In the genomic region with DNA sequence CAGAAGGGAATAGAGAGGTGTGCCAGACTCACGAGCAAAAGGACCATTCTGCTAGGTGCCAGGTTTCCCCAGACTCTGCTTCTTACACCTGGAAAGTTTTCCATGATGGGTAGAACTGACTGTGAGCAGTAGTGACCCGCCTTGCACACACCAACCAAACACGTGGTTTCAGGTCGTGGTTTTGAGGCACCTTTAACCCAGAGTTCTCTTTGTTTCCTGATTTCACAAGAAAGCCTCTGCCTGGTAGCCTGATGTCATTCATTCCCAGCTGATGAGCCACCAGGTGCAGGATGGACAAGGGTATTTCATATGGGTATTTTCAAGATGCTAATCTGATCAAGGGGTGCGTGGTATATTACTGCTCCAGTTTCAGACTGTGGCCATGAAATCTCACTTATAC, we compare ENCODE assay signal across 22 mouse cellular contexts. TPM values are rescaled to one million over a fixed set of nuclear protein-coding genes. Genes with fewer than 3 reads are reported as not detected.
A peak's percentile ranks its signal among the peaks of the same experiment; 100 is the strongest.
DNase-seq lines count a peak whose midpoint lies in the region; ATAC-seq lines count a peak whose summit lies in the region.
"Had no signal": no experiment of that assay in that cellular context is flagged by ENCODE, and none has a peak within 500 bp of the region (broad histone marks: within the 10 kb centered on the region; RNA-seq: fewer than 3 reads in every experiment).

No protein-coding gene starts in this region.

- ATAC-seq in liver, embryonic 12.5 days = no peak
- ATAC-seq in megakaryocyte progenitor cell, adult 5-6 weeks (replicated peaks; ENCODE audit: poor library complexity) = 0 out of 2 replicates have a peak, but pooled peaks have one; percentile 31
- ATAC-seq in cerebellum, adult (ENCODE audit: insufficient number of reproducible peaks, low FRiP score, low TSS enrichment) = no peak
- ATAC-seq: forebrain, embryonic 15.5 days; lung, postnatal 0 days; midbrain, embryonic 13.5 days had no signal

- 0 out of 2 replicates have a peak overlapping the region, but pooled peaks have one; percentile 6 for H3K27ac ChIP-seq in liver, embryonic 12.5 days
- H3K27ac ChIP-seq: embryonic facial prominence, embryonic 12.5 days; forebrain, embryonic 15.5 days; hindbrain, embryonic 14.5 days; kidney, postnatal 0 days; midbrain, embryonic 13.5 days; neural tube, embryonic 15.5 days had no signal

- H3K4me2 ChIP-seq in liver, embryonic 12.5 days = no peak overlapping the region
- H3K4me2 ChIP-seq: embryonic facial prominence, embryonic 12.5 days; forebrain, embryonic 15.5 days; hindbrain, embryonic 14.5 days; midbrain, embryonic 13.5 days; neural tube, embryonic 15.5 days had no signal

- H3K9ac ChIP-seq in liver, embryonic 12.5 days = no peak overlapping the region
- H3K9ac ChIP-seq: embryonic facial prominence, embryonic 12.5 days; forebrain, embryonic 15.5 days; hindbrain, embryonic 14.5 days; midbrain, embryonic 13.5 days; neural tube, embryonic 15.5 days had no signal

- peaks cover 48% of the 10 kb centered on the region for H3K4me1 ChIP-seq in liver, embryonic 12.5 days
- H3K4me1 ChIP-seq: neural tube, embryonic 15.5 days had no signal

- H3K9me3 ChIP-seq in liver, embryonic 12.5 days (replicated peaks) = no peaks in the 10 kb centered on the region
- H3K9me3 ChIP-seq: embryonic facial prominence, embryonic 12.5 days; forebrain, embryonic 15.5 days; midbrain, embryonic 13.5 days; neural tube, embryonic 15.5 days had no signal

- H3K36me3 ChIP-seq in liver, embryonic 12.5 days = no peaks in the 10 kb centered on the region
- H3K36me3 ChIP-seq: embryonic facial prominence, embryonic 12.5 days; forebrain, embryonic 15.5 days; midbrain, embryonic 13.5 days; neural tube, embryonic 15.5 days had no signal

- no peak for DNase-seq in liver
- peak; percentile 27 for DNase-seq in CD4-positive, CD25-positive, alpha-beta regulatory T cell, adult 2 months (ENCODE audit: low read depth, low spot score)
- DNase-seq in induced T-regulatory cell, adult 2 months (ENCODE audit: low read depth) = peak; percentile 66
- DNase-seq in left cerebral cortex, adult 11 months (ENCODE audit: low spot score) = no peak
- no peak for DNase-seq in testis, postnatal 10 days (ENCODE audit: low spot score)
- DNase-seq: adrenal gland, adult 8-10 months; heart, adult 11 months; heart, postnatal 36 days; kidney, adult 11 months; layer of hippocampus, postnatal 36 days; thymus, adult 2 months had no signal

- H3K27me3 ChIP-seq in liver, embryonic 12.5 days (replicated peaks) = no peaks in the 10 kb centered on the region
- H3K27me3 ChIP-seq: embryonic facial prominence, embryonic 12.5 days; forebrain, embryonic 15.5 days; midbrain, embryonic 13.5 days; neural tube, embryonic 15.5 days had no signal

- 33% methylated on average over 5 of the region's 5 CpGs for WGBS in liver, embryonic 12.5 days (ENCODE audit: insufficient replicate concordance)

- no peak overlapping the region for H3K4me3 ChIP-seq in liver, embryonic 12.5 days
- H3K4me3 ChIP-seq: embryonic facial prominence, embryonic 12.5 days; erythroblast, embryonic 14.5 days; forebrain, embryonic 15.5 days; midbrain, embryonic 13.5 days; neural tube, embryonic 15.5 days had no signal

RNA-seq across cellular contexts. Expression of a gene that starts 5.8 kb away (rescaled TPM):
- polyA plus RNA-seq in liver, embryonic 12.5 days (2016; fragmentation: Nextera tagmentation; extraction: Ambion mirVana) = 8.3 and 8.4 TPM in 2 replicates
- total RNA-seq in megakaryocyte progenitor cell, adult 5-6 weeks (2015) = 11.5 and 11.8 TPM in 2 replicates
- total RNA-seq in megakaryocyte progenitor cell, adult 5-6 weeks (2017) = 7.7 and 10.6 TPM in 2 replicates

RNA-seq across cellular contexts. Expression of a gene that starts 13.2 kb away (rescaled TPM):
- polyA plus RNA-seq in liver, embryonic 12.5 days (2016; fragmentation: Nextera tagmentation; extraction: Ambion mirVana) = 12.3 and 12.4 TPM in 2 replicates
- not detected in 2 replicates for total RNA-seq in megakaryocyte progenitor cell, adult 5-6 weeks (2015)
- total RNA-seq in megakaryocyte progenitor cell, adult 5-6 weeks (2017) = not detected in 2 replicates
- polyA plus RNA-seq: erythroblast, embryonic 14.5 days had no signal

RNA-seq across cellular contexts. Expression of a gene that starts 22.2 kb away (rescaled TPM):
- 80.0 and 82.2 TPM in 2 replicates for polyA plus RNA-seq in liver, embryonic 12.5 days (2016; fragmentation: Nextera tagmentation; extraction: Ambion mirVana)
- total RNA-seq in megakaryocyte progenitor cell, adult 5-6 weeks (2015) = 32.7 and 33.6 TPM in 2 replicates
- 38.2 and 41.4 TPM in 2 replicates for total RNA-seq in megakaryocyte progenitor cell, adult 5-6 weeks (2017)

RNA-seq across cellular contexts. Expression of a gene that starts 39.9 kb away (rescaled TPM):
- polyA plus RNA-seq in liver, embryonic 12.5 days (2016; fragmentation: Nextera tagmentation; extraction: Ambion mirVana) = 9.6 and 10.3 TPM in 2 replicates
- 15.8 and 15.9 TPM in 2 replicates for total RNA-seq in megakaryocyte progenitor cell, adult 5-6 weeks (2015)
- total RNA-seq in megakaryocyte progenitor cell, adult 5-6 weeks (2017) = 15.2 and 26.2 TPM in 2 replicates

RNA-seq across cellular contexts. Expression of a gene that starts 39.9 kb away (rescaled TPM):
- polyA plus RNA-seq in liver, embryonic 12.5 days (2016; fragmentation: Nextera tagmentation; extraction: Ambion mirVana) = 12.9 and 13.5 TPM in 2 replicates
- 0.81 and 0.86 TPM in 2 replicates for total RNA-seq in megakaryocyte progenitor cell, adult 5-6 weeks (2015)
- total RNA-seq in megakaryocyte progenitor cell, adult 5-6 weeks (2017) = 0.95 TPM in 1 of 2 replicates, not detected in the other

Comparison
In these comparisons a context has a peak if more than half of its experiments do, and no peak if none do; other contexts are left out.
1. DNase-seq: peak in CD4-positive, CD25-positive, alpha-beta regulatory T cell, adult 2 months (single experiment) and induced T-regulatory cell, adult 2 months (single experiment); none in liver (single experiment), left cerebral cortex, adult 11 months (single experiment) and testis, postnatal 10 days (single experiment).